Mouse (Mus musculus) limb, embryonic 13.5 days (tissue): ENCODE results near the gene H2-K1. TPM values are rescaled to one million over a fixed set of nuclear protein-coding genes. Genes with fewer than 3 reads are reported as not detected.
A peak's percentile ranks its signal among the peaks of the same experiment; 100 is the strongest.

Source experiments
- ATAC-seq: fragments of 200-750 bp; cut with Nextera tagmentation; 2 replicates; pipeline ENCODE4 v1.8.0; 2017; ENCODE audit warnings: low read depth, moderate number of reproducible peaks, moderate TSS enrichment; ENCODE audit not compliant: low FRiP score
- H3K27ac ChIP-seq: fragments of 300-500 bp; sonication (generic); 2 replicates; pipeline ENCODE4 v1.5.1; 2015; ENCODE audit warnings: inconsistent platforms, mild to moderate bottlenecking, moderate library complexity
- H3K27me3 ChIP-seq: fragments of 300-500 bp; sonication (generic); 2 replicates; pipeline ENCODE4 v1.6.1; 2015; ENCODE audit warnings: mild to moderate bottlenecking, inconsistent platforms
- H3K36me3 ChIP-seq: fragments of 300-500 bp; sonication (generic); 2 replicates; pipeline ENCODE4 v1.6.1; 2015; ENCODE audit warnings: inconsistent platforms, mild to moderate bottlenecking, moderate library complexity
- H3K4me1 ChIP-seq: fragments of 300-500 bp; sonication (generic); 2 replicates; pipeline ENCODE4 v1.6.1; 2015; ENCODE audit warnings: inconsistent platforms
- H3K4me2 ChIP-seq: fragments of 300-500 bp; sonication (generic); replicated peaks from 2 replicates; pipeline ENCODE4 v1.6.1; 2015; ENCODE audit warnings: inconsistent platforms, mild to moderate bottlenecking, moderate library complexity
- H3K4me3 ChIP-seq: fragments of 300-500 bp; sonication (generic); 2 replicates; pipeline ENCODE4 v1.5.1; 2015; ENCODE audit warnings: moderate library complexity, mild to moderate bottlenecking, inconsistent platforms
- H3K9ac ChIP-seq: fragments of 300-500 bp; sonication (generic); 2 replicates; pipeline ENCODE4 v1.6.1; 2015; ENCODE audit warnings: mild to moderate bottlenecking, inconsistent platforms
- H3K9me3 ChIP-seq: fragments of 300-500 bp; sonication (generic); 2 replicates; pipeline ENCODE4 v1.6.1; 2016; ENCODE audit warnings: inconsistent platforms
- WGBS: fragments of 180-500 bp; shearing (Covaris S2); methylation state at CpG from one replicate; pipeline ENCODE4 v1.1.7; 2015; 5-methylcytosine and 5-hydroxymethylcytosine counted together
- polyA plus RNA-seq: library from polyadenylated mRNA; unstranded; fragments of >200 nt; fragmentation: Nextera tagmentation; extraction: Ambion mirVana; gene quantifications from 2 replicates; pipeline ENCODE4 v1.2.1, GENCODE M21; 2015

H2-K1 gene
- polyA plus RNA-seq, 1 experiment from 2014 or later, result 7.3 TPM

DNA sequence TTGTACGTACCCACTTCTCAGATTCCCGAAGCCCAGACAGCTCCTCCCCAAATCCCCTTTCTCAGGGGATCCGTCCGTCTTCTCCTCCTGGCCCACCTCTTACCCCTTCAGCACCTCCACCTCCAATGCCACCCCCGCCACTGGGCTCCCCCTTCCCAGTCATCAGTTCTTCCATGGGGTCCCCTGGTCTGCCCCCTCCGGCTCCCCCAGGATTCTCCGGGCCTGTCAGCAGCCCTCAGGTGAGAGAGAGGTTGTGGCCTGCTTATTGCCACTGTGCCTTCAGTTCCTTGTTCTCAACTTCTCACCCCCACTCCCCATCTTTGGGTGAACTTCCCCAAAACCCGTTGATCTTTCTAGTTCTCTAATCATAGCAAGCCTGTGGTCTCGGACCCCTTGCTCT lies 32.7 kb upstream of the H2-K1 start:
- ATAC-seq, result no peak
- H3K4me1 ChIP-seq, result peaks cover 48% of the 10 kb centered on the region
- H3K4me2 ChIP-seq, result peak overlapping the region; percentile 91
- H3K9me3 ChIP-seq, result no peaks in the 10 kb centered on the region
- H3K9ac ChIP-seq, result peak overlapping the region; percentile 91
- WGBS, result 59% methylated on average over 9 of the region's 9 CpGs
- peak overlapping the region; percentile 44; the same call in 1 of the 2 replicates for H3K27ac ChIP-seq
- peak overlapping the region; percentile 85 for H3K4me3 ChIP-seq
- peaks cover 9% of the 10 kb centered on the region for H3K27me3 ChIP-seq
- peaks cover 70% of the 10 kb centered on the region for H3K36me3 ChIP-seq

DNA sequence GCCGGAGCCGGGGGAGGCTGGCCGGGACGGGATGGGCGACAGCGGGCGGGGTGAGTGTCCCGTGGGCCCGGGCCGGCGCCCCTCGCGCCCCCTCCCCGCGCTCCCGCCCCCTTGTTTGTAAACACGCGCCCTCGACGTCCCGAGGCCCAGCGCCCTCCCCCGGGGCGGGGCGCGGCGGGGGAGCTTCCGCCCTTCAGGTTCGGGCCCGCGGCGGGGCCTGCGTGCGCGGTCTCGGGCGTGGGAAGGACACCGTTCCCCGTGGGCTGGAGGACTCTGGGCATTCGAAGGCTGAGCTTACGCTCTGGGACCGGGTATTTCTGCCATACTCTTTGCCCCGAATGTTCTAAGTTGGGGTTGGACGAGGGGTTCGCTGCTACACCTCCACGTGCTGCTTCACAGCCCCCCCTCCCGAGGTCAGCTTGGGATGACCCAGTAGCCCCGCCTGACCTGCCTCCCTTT lies 32.1 kb upstream of the H2-K1 start:
- H3K4me2 ChIP-seq, result peak overlapping the region; percentile 91
- no peak for ATAC-seq
- H3K36me3 ChIP-seq, result peaks cover 64% of the 10 kb centered on the region
- H3K27ac ChIP-seq, result peak overlapping the region; percentile 95
- H3K4me3 ChIP-seq, result peak overlapping the region; percentile 85
- peak overlapping the region; percentile 91 for H3K9ac ChIP-seq
- H3K27me3 ChIP-seq, result peaks cover 2% of the 10 kb centered on the region
- H3K9me3 ChIP-seq, result no peaks in the 10 kb centered on the region
- WGBS, result under 1% methylated on average over 41 of the region's 48 CpGs
- peaks cover 49% of the 10 kb centered on the region for H3K4me1 ChIP-seq

DNA sequence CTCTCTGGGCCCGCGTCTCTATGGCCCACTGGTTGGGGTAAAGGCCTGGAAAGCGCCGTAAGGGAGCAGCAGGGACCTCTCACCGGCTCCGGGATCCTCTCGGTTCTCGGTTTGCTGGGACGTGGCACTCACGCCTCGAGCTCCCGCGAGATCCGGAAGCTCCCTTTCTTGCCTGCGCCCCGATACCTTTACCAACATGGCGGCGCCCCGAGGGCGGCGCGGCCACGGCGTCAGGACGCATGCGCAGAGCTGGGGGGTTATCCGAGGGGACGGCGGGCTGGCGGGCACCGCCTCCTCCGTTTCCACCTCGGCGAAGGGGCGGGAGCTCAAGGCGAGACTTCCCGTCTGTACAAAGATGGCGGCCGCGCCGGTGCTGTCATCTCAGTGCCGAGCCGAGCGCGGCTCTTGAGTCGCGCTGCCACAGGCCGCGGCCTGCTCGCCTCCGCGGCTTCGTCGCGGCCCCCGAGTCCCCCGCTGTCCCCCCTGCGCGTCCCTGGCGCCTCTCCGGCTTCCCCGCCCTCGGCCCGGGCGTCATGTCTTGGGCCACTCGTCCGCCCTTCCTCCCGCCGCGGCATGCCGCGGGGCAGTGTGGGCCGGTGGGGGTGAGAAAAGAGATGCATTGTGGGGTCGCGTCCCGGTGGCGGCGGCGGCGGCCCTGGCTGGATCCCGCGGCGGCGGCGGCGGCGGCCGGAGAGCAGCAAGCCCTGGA lies 31.5 kb upstream of the H2-K1 start, which contains the start of the genes Slc39a7 and Rxrb:
TSS of gene Slc39a7 (minus strand) at position 218 of the 709 bp plus-strand sequence.
TSS of gene Rxrb (plus strand) at position 348 of the 709 bp plus-strand sequence.
- peak within 1 kb of the TSS; percentile 95 for H3K27ac ChIP-seq
- ATAC-seq, result peak; percentile 83

DNA sequence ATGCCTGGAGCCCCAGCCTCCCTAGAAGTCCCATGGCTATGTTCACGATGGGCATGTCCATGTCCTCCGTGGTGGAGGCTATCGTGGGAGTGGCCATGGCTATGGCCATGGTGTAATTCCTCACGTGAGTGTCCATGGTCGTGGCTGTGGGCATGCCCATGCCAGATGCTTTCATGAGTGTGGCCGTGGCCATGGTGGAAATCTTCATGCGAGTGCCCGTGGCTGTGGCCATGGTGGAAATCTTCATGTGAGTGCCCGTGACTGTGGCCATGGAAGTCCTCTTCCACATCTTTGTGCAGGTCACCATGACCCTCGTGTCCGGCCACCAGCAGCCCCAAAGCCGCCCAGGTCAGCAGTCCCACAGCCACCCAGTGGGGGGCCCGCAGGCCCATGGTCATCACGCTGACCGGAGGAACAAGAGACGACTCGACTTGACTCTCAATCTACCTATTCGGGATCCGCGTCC lies 30.7 kb upstream of the H2-K1 start:
- Histone ChIP-seq H3K27ac (peak overlapping the region; percentile 95), H3K9ac (peak overlapping the region; percentile 94), H3K4me3 (peak overlapping the region; percentile 85), H3K36me3 (peaks cover 51% of the 10 kb centered on the region), H3K9me3 (no peaks in the 10 kb centered on the region), H3K4me2 (peak overlapping the region; percentile 97), H3K27me3 (no peaks in the 10 kb centered on the region), H3K4me1 (peaks cover 62% of the 10 kb centered on the region)
- peak; percentile 1 for ATAC-seq
- 3% methylated on average over 20 of the region's 20 CpGs for WGBS

More for the DNA sequence above, 31.5 kb upstream of the H2-K1 start, which contains the start of the genes Slc39a7 and Rxrb:
- Histone ChIP-seq H3K4me3 (peak within 1 kb of the TSS; percentile 85), H3K9me3 (no peaks in the 10 kb centered on the region), H3K4me2 (peak within 1 kb of the TSS; percentile 97), H3K4me1 (peaks cover 55% of the 10 kb centered on the region), H3K9ac (peak within 1 kb of the TSS; percentile 94), H3K36me3 (peaks cover 58% of the 10 kb centered on the region), H3K27me3 (no peaks in the 10 kb centered on the region)
- WGBS, result under 1% methylated on average over 74 of the region's 88 CpGs

DNA sequence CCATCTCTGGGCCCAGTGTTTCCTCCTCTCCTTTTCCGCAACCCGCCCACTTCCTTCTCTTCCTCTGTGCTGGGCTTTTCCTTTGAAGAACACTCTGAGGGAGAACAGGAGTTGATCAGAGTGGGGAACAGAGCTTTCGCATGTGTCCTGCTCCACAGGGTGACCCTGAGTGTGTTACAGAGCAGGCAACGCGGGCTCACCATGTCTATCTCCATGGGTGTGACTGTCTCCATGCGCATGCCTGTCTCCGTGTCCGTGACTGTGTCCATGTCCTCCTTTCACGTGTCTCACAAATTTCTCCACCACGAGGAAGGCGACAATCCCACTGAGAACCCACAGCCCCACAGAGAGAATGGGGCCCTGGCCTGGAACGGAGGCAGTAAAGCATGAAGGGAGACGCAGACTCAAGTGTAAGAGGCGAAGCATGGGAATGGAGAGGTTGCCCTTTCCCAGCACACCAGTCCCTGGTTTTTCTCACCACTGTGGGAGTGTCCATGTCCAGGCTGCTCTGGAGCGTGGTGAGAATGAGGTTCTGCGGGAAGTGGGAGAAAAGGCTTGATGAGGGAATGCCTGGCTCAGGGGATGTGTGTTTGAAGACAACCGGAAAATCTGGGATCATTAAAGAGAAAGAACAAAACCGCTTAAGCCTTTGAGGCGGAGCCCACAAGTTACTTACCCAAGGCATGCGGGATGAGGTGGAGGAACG lies 29.9 kb upstream of the H2-K1 start:
- Histone ChIP-seq H3K9me3 (no peaks in the 10 kb centered on the region), H3K36me3 (peaks cover 42% of the 10 kb centered on the region), H3K4me1 (peaks cover 70% of the 10 kb centered on the region), H3K9ac (peak overlapping the region; percentile 94), H3K27me3 (no peaks in the 10 kb centered on the region), H3K4me3 (peak overlapping the region; percentile 85), H3K27ac (0 out of 2 replicates have a peak overlapping the region, but pooled peaks have one; percentile 95), H3K4me2 (peak overlapping the region; percentile 97)
- ATAC-seq, result no peak
- WGBS, result 81% methylated on average over 21 of the region's 21 CpGs

GRCm38 (mm10) chr17:34029150-34029889 lies 29.2 kb upstream of the H2-K1 start:
- no peak for ATAC-seq
- H3K27me3 ChIP-seq, result no peaks in the 10 kb centered on the region
- WGBS, result 90% methylated on average over 18 of the region's 18 CpGs
- H3K4me2 ChIP-seq, result peak overlapping the region; percentile 97
- H3K4me1 ChIP-seq, result peaks cover 71% of the 10 kb centered on the region
- peak overlapping the region; percentile 85 for H3K4me3 ChIP-seq
- H3K27ac ChIP-seq, result no peak overlapping the region; the same call in 1 of the 2 replicates
- peak overlapping the region; percentile 94 for H3K9ac ChIP-seq
- no peaks in the 10 kb centered on the region for H3K9me3 ChIP-seq
- peaks cover 37% of the 10 kb centered on the region for H3K36me3 ChIP-seq

GRCm38 (mm10) chr17:34028501-34029149 lies 28.5 kb upstream of the H2-K1 start:
- no peaks in the 10 kb centered on the region for H3K27me3 ChIP-seq
- peak overlapping the region; percentile 85 for H3K4me3 ChIP-seq
- peak overlapping the region; percentile 61 for H3K27ac ChIP-seq
- H3K9me3 ChIP-seq, result no peaks in the 10 kb centered on the region
- H3K36me3 ChIP-seq, result peaks cover 30% of the 10 kb centered on the region
- ATAC-seq, result no peak
- 74% methylated on average over 17 of the region's 17 CpGs for WGBS
- peak overlapping the region; percentile 97 for H3K4me2 ChIP-seq
- peak overlapping the region; percentile 19; the same call in 1 of the 2 replicates for H3K9ac ChIP-seq
- H3K4me1 ChIP-seq, result peaks cover 72% of the 10 kb centered on the region

GRCm38 (mm10) chr17:34027656-34028223 lies 27.6 kb upstream of the H2-K1 start, which contains the start of gene H2-Ke6:
Gene H2-Ke6, minus strand, starts transcription at chr17:34028060.
- peak; percentile 75 for ATAC-seq
- Histone ChIP-seq H3K27me3 (no peaks in the 10 kb centered on the region), H3K36me3 (peaks cover 33% of the 10 kb centered on the region), H3K27ac (peak within 1 kb of the TSS; percentile 61), H3K4me3 (peak within 1 kb of the TSS; percentile 85), H3K9me3 (no peaks in the 10 kb centered on the region), H3K9ac (peak within 1 kb of the TSS; percentile 68), H3K4me2 (peak within 1 kb of the TSS; percentile 97), H3K4me1 (peaks cover 68% of the 10 kb centered on the region)
- under 1% methylated on average over 49 of the region's 49 CpGs for WGBS

DNA sequence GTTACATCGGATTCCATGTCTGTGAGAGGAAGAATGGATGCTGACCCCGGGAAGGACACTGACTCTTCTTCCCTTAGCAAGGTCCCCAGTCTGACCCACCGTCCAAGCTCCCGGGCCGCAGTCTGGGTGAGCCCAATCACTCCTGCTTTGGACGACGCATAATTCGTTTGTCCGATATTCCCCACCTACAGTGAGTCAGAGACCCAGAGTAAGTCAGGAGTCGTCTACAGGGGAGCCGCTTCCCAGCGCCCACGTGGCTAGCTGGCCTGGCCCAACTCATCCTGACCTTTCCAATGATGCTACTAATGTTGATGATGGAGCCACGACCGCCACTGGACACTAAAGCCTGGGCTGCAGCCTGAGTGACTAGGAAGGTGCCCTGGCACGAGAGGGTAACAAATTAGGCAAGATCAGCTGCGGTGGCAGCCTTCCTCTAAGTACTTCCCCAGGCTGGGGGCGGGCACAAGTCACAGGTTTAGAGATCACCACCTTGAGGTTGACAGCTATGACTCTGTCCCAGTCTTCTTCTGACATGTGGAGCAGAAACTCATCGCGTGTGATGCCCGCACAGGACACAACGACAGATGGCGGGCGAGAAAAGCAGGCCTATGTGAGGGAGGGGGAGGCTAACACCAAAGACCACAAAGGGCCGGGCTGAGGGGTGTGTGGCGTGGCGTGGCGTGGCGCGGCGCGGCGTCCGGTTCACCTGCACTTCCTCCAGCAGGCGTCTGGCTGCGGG lies 26.9 kb upstream of the H2-K1 start:
- H3K9me3 ChIP-seq, result no peaks in the 10 kb centered on the region
- peaks cover 64% of the 10 kb centered on the region for H3K4me1 ChIP-seq
- peak overlapping the region; percentile 97 for H3K4me2 ChIP-seq
- H3K36me3 ChIP-seq, result peaks cover 40% of the 10 kb centered on the region
- H3K9ac ChIP-seq, result peak overlapping the region; percentile 68
- no peaks in the 10 kb centered on the region for H3K27me3 ChIP-seq
- 8% methylated on average over 36 of the region's 36 CpGs for WGBS
- peak overlapping the region; percentile 85 for H3K4me3 ChIP-seq
- no peak for ATAC-seq
- H3K27ac ChIP-seq, result peak overlapping the region; percentile 61; the same call in 1 of the 2 replicates

GRCm38 (mm10) chr17:34026221-34026620 lies 26.1 kb upstream of the H2-K1 start:
- Histone ChIP-seq H3K4me3 (peak overlapping the region; percentile 85), H3K9me3 (no peaks in the 10 kb centered on the region), H3K4me1 (peaks cover 64% of the 10 kb centered on the region), H3K9ac (peak overlapping the region; percentile 94), H3K36me3 (peaks cover 49% of the 10 kb centered on the region), H3K27me3 (no peaks in the 10 kb centered on the region), H3K27ac (0 out of 2 replicates have a peak overlapping the region, but pooled peaks have one; percentile 44), H3K4me2 (peak overlapping the region; percentile 97)
- WGBS, result 30% methylated on average over 2 of the region's 2 CpGs
- ATAC-seq, result no peak
